Mouse (Mus musculus) activated CD4-positive, CD25-positive, alpha-beta regulatory T cell, adult 9 weeks (primary cell): ENCODE data around the gene Ralgapa2. TPM values are rescaled to one million over a fixed set of nuclear protein-coding genes. Genes with fewer than 3 reads are reported as not detected.

Experiments
- polyA plus RNA-seq: library from polyadenylated mRNA; unstranded; fragments of 100-300 nt; shearing (Covaris generic); gene quantifications from one replicate; pipeline ENCODE4 v1.2.1, GENCODE M21; 2017

The Ralgapa2 gene
- polyA plus RNA-seq, result 12.3 TPM

GRCm38 (mm10) chr2:146511911-146512580 is at the start of gene Ralgapa2:
Gene Ralgapa2 (minus strand): TSS chr2:146512344.

DNA sequence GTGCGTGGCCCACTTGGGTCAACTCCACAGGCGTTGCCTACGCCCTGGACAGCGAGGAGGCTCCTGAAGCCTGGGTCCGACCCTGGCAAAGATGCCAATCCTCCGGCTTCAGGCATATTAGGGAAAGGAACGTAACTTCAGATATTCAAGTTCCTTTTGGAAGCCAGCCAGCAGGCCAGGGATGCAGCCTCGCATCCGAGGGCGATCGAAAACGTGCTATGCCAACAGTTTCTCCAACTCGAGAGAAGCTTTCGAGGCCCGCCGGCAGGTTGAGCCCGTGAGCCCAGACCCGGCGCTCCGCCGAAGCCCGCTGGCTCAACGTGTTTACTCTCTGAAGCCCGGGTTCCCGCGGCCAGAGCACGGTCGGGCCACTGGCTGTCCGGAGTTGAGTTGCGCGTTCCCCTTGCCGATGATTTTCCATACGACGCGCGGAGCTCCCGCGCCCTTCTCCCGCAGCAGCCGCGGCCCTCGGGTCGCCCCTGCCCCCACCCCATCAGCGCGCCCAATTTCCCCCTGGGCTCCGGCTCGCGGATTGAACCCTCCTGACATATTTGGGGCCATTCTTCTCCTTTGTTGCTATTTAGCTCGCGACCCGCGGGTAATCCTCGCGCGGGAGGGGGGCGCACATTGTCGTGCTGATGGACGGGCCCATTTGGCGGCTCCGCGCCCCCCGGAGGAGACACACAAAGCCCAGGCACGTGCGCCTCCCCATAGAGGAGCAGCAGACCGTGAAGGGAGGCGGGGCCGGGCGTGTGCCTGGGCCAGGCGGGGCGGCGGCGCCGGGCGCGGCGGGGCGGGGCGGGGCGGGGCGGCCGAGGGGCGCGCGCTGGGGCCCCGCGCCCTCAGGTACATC is 290.8 kb downstream of the Ralgapa2 start, which contains the start of gene Insm1:
Insm1 (plus strand) TSS at position 846 of the 853 bp plus-strand sequence.

